Mouse (Mus musculus) MEL-GATA-1-ER (cell line): ENCODE measurements around the gene Zbtb22.
"Not testable (repeated sequence)": the region's sequence is repeated elsewhere in the genome, so short reads cannot be mapped to it uniquely, and the experiment has no call there.

ENCODE experiments used
- DNase-seq: peaks from one replicate; pipeline ENCODE4 v3.0.0-alpha.2; 2012; ENCODE audit warnings: low read depth; ENCODE audit errors: extremely low read depth

Gene Zbtb22

DNA sequence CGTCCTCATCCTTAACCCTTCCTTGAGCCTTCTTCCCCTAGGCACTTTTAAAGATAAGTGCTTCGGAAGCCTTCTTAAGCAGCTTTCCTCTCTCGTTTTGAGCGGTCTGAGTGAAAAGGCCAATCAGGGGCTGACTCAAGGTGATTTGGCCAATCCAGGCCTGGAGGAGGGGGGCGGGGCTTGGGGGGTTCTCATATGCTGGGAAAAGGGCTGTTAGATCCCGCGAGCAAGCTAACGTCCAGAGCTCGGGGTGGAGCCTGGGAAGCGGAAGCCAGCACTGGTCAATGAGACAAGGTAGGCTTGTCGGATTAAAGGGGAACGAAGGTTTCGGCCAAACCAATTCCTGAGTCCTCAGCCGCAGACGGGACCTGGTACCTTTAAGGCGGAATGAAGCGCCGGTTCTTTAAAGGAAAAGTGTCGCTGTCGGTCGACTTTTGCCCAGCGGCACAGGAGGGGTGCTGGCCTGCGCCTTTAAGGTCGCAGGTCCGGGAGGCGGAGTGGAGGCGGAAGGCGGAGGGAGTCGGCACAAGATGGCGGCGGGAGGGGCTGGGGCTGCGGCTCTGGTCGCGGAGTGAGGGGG, at the start of gene Zbtb22, which contains the start of gene Tapbp:
Gene Zbtb22 (plus strand): TSS at position 234 of the 580 bp plus-strand sequence.
Gene Tapbp (plus strand): TSS at position 229 of the 580 bp plus-strand sequence.
- peak; percentile 99 for DNase-seq

DNA sequence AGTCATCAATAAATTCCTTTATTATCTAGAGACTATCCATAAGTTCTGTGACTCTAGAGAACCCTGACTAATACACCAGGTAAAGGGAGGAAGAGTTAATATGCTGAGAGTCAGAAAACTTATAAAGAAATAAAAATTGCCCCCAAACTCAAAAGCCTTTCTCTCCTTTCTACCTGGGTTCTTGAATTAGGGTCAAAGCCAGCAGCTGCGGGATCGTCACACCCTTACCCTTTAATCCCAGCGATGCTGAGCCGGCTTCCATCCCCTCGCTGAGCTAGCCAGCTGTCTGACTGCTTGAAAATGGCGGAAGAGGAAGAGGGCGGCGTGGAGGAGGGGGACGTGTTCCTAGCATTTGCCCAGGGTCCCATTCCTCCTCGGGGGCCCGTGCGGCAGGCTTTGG, 42.2 kb upstream of the Zbtb22 start, which contains the start of gene Gm7029:
Gene Gm7029 (plus strand): TSS at position 301 of the 400 bp plus-strand sequence.
- not testable (repeated sequence) for DNase-seq

DNA sequence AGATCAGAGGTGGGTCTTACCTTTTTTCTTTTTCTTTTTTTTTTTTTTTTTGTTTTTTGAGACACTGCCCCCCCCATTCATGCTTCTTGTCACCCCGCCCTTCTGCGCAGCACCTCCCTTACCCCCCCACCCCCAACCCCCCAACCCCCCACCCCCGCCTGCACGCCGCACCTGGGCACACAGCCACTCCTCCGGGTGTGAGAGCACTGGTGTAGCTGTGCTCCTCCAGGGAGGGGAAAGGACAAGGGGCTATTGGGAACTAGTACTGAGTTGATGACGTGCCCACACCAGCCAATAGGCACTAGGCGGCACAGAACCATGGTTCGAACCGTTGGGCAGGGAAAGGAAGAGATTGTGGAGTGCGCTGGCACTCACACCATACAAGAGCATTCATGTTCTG, 41.3 kb upstream of the Zbtb22 start:
- no peak for DNase-seq

DNA sequence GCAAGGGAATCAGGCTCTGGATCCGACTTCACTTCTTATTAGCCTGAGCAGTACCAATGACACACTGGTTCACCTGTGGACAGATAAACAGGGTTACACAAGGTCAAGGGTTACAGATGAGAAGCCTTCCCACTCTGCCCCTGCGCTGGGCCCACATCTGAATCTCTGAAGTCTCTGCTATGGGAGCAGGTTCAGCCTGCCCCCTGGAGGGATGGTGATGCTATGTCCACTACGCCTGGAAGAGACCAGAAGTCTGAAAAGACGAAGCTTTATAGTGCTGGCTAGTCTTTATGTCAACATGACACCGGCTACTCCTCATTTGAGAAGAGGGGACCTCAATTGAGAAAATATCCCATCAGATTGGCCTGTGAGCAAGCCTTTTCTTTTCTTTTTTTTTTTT, 39.9 kb upstream of the Zbtb22 start:
- not testable (repeated sequence) for DNase-seq

DNA sequence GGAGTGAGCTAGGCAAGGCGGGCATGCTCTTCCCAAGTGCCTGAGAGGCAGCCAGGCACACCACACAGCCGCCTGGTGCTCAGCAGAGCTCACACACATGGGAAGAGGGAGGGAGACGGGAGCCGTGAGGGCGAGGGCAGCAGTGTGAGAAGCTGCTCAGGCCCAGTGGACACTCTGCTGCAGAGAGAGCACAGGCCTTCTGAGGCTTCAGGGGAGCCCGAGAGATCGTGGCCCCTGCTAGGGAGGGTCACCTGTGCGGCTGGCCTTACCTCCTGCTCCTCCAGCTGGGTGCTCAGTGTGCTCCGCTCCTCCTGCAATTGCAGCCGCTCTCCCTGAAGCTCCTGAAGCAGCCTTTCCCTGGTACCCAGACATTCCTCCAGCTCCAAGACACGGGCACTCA, 31.4 kb upstream of the Zbtb22 start:
- DNase-seq, result not testable (repeated sequence)

DNA sequence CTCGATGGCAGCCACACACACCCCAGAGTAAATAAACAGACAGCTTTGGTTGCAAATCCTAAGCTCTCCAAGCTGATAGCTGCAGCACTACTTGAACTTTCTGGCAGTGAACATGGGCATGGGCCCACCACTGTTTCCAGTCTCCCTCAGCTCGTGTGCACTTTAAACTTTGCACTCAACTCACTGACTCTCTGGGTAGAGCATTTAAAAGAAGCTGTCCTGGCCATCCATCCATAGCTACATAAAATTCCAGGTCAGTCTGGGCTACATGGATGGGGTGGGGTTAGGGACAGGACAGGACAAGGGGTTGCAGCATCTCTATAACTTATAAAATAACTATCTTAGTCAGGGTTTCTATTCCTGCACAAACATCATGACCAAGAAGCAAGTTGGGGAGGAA, 27.9 kb upstream of the Zbtb22 start:
- DNase-seq, result not testable (repeated sequence)

DNA sequence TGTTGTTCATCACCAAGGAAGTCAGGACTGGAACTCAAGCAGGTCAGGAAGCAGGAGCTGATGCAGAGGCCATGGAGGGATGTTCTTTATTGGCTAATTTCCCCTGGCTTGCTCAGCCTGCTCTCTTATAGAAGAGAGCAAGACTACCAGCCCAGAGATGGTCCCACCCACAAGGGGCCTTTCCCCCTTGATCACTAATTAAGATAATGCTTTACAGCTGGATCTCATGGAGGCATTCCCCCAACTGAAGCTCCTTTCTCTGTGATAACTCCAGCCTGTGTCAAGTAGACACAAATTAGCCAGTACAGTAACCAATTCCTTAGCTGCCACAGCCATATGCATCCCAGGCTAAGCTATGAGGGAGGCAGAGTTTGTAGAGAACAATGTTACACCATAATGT, 27.5 kb upstream of the Zbtb22 start:
- not testable (repeated sequence) for DNase-seq

DNA sequence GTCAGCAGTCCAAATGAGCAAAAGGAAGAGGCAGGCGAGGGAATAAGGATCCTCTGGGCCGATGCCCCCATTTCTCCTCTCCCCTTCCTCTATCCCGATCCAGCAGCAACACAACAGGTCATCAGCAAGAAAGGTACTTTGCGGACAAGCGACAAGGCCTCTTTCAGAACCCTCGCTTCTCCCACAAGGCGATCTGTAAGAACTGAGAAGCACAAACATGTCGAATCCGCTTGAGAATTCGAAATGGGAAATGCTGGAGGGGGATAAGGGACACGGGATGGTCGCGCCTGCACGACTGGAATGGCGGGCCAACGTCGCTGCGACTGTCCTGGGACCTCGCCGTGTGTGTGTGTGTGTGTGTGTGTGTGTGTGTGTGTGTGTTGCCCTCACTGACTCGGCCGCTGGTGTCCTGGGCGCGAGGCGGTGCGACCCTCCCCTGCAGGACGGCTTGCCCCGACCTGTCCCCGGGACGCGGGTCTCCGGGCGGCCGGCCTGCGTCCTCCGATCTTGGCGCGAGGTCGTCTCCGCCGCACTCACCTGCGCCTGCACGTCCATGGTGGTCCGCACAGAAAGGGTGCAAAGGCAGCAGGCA, 25.7 kb upstream of the Zbtb22 start:
- not testable (repeated sequence) for DNase-seq

DNA sequence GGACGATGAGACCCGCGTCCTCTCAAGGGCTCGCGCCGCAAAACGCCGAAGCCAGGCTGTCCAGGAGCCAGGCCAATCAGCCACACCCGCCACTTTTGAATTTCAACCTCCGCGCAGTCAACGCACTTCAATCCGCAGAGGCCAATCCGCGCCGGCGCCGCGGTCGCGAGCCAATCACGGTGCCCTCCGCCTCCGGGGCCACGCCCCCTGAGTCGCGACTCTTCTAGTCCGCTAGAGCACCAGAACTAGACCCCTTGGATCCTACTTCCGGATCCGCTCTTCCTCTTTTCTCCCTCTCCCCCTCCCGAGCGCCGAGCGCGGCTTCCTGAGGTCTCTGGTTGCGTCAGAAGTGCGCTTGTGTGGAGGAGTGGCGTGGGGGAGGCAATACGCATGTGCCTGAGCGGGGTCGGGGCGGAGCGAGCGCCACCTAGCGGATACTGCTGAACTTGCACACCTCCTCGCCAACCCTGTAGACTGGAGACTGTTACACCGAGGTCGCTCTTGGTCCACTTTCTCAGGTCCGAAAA, 25.1 kb upstream of the Zbtb22 start, which contains the start of gene Kifc1:
Gene Kifc1 (minus strand): TSS at position 129 of the 527 bp plus-strand sequence.
- peak; percentile 95 for DNase-seq

DNA sequence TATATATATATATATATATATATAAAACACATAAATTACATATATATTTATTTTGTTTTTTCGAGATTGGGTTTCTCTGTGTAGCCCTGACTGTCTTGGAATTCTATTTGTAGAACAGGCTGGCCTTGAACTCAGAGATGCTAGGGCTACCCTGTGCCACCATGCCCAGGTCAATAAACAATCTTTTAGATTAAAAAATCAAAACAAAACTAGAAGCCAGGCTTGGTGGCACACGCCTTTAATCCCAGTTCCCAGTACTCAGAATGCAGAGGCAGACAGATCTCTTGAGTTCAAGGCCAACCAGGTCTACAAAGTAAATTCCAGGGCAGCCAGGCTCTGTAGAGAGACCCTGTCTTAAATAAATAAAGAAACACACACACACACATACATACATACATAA, 24.3 kb upstream of the Zbtb22 start:
- no peak for DNase-seq

DNA sequence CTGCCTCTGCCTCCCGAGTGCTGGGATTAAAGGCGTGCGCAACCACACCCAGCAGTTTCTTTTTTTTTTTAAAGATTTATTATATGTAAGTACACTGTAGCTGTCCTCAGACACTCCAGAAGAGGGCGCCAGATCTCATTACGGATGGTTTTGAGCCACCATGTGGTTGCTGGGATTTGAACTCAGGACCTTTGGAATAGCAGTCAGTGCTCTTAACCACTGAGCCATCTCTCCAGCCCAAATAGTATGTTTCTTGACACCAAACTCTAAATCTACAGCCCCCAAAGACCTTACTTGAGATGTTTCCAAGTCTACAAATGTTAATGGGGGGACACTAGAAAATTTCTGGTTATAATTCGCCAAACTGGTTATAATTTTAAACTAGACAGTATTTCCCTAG, 23.8 kb upstream of the Zbtb22 start:
- DNase-seq, result not testable (repeated sequence)

DNA sequence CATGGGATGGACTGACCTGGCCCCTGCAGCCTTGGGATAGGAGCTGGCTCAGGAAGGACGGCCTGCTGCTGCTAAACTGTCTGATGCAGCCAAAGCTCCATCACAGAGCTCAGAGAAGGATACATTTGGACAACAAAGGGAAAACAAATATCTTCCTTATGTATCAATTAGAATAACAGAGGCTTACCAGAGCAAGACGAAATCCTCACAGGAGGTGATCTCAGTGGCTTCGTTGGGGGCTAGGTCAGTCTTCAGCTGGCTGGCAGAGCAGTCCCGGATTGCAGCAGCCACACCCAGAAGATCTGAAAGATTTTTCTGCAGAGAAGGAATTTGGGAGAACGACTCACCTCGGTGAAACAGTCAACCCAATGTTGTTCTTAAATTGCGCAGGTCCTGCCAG, 23.3 kb upstream of the Zbtb22 start:
- no peak for DNase-seq

DNA sequence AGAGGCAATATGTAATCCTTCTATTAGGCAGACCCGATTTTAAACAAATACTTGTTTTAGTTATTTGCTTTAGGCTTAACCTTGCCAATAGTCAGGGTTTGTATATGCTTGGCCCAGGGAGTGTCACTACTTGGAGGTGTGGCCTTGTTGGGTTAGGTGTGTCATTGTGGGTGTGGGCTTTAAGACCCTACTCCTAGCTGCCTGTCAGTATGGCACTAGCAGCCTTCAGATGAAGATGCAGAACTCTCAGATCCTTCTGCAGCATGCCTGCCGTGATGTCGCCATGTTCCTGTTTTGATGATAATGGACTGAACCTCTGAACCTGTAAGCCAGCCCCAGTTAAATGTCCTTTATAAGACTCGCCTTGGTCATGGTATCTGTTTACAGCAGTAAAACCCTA, 22.7 kb upstream of the Zbtb22 start:
- not testable (repeated sequence) for DNase-seq

DNA sequence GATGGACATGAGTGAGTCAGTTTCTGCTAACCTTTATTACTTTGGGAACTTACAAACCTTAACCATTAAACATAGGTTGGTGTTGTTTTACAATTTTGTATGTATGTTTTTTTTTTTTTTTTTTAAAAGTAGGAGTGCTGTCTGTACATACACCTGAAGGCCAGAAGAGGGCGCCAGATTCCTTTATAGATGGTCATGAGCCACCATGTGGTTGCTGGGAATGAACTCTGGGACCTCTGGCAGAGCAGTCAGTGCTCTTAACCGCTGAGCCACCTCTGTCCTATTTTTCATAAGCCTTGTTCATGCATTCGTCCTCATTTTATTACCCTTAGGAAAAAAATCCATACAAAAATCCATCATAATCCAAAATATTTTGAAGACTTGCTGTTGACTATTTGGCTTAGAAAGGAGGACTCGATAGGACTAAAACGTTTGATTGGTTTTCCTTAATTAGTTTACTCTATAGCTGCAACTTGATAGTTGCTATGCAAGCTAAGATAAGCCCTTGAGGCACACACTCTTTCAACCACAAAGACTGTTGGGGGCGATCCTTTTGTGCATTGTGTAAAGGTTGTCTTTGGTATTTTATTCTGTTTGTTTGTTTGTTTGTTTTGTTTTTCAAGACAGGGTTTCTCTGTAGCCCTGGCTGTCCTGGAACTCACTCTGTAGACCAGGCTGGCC, 18.4 kb upstream of the Zbtb22 start:
- peak; percentile 70 for DNase-seq

DNA sequence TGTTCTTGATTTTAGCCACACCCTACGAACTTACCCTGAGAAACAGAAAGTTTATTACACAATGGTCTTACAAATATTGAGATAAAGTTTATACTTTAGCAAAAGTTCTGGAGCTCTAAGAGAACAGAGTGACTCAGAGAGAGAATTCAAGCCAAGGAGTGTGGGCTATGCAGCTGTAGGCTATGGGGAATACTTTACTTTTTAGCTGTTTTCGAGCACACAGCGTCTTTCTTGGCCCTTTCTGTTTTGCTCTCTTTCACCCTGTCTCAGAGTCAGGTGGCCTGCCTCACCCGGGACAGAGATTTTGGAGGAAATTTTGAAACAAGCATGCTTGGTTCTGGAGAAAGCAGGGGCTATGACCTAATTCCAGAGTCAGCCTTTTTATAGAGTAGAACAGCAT, 17.5 kb upstream of the Zbtb22 start:
- DNase-seq, result not testable (repeated sequence)

DNA sequence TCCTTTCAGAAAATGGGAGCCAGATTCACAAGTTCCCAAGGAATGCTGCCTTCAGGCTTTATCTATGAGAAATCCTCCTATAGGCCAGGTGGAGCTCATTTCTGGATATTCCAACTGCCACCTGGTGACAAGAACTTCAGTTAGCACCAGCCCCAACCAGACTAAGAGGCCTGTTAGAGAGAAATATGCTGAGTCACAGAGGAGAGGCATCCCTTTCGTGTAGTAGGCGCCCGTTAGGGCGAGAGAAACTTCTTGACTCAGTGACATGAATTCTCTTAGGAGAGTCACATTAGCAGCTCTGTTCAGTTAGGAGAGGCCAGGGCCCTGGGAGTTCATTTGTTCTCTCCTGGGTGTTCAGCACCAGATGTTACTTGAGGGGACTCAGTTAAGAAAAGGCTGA, 16.1 kb upstream of the Zbtb22 start:
- DNase-seq, result no peak

DNA sequence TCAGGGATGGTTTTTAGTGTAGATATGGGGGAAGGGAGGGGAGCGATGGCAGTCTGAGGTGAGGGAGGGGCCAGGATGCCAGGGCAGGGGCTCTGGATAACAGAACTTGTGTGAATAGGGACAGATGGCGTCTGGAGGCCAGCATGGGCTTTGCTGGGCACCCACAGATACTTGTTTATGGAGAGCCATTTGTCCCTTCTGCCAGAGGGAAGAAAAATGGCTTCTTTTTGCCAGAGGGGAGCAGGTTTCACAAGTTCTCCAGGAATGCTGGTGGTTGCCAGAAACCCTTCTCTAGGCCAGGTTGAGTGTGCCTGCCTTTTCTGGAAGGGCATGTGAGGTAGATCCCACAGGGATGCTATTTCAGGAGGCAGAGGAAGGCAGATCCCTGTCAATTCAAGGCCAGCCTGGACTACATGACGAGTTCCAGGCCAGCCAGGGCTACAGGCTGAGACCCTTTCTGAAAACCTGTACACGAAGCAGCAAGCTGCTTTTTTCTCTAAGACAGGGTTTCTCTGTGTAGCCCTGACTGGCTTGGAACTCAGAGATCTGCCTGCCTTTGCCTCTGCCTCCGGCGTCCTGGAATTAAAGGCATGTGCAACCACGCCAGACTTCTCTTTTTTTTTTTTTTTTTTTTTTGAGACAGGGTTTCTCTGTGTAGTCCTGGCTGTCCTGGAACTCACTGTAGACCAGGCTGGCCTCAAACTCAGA, 15.3 kb upstream of the Zbtb22 start:
- DNase-seq, result no peak

DNA sequence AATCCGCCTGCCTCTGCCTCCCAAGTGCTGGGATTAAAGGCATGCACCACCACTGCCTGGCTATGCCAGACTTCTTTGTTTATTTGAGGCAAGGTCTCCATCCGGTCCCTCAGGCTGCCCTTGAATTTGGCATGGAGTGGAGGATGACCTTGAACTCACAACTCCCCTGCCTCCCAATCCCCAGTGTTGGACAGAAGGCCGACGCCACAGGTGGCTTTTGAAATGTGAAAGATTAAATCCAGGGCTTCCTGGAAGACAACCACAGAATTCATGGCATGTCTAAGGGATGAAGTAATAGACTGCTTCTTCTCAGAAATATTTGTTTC, 14.8 kb upstream of the Zbtb22 start:
- no peak for DNase-seq

DNA sequence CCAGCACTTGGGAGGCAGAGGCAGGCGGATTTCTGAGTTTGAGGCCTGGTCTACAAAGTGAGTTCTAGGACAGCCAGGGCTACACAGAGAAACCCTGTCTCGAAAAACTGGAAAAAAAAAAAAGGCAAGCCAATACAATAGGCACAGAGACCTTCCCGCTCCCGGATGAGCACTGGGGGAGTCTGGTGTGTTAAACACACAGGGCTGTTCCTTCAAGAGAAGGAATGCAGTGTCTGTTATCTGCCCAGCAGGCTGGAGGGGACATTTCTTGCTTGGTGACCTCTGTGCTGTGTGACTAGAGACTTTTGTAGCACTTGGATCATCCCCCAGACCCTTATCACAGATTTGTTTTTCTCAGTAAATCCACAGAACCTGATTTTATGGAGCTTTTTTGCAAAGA, 14.1 kb upstream of the Zbtb22 start:
- no peak for DNase-seq

DNA sequence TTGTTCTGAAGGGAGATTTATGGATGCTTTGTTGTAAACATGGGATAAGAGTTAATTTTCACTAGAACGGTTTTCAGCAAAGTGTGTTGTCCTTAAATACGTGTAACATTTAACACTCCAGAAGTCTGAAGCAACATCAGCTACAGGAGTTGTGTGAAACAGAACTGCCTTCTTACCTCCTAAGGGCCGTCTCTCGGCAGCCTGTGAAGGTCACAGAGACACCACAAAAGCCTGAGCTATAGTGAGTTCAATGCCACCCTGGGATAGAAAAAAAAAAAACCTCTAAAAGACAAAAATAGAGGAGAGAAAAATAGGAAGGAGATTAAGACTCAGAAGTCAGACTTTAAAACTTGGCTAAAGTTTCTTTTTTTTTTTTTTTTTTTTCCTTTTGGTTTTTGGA, 13.6 kb upstream of the Zbtb22 start:
- DNase-seq, result no peak

DNA sequence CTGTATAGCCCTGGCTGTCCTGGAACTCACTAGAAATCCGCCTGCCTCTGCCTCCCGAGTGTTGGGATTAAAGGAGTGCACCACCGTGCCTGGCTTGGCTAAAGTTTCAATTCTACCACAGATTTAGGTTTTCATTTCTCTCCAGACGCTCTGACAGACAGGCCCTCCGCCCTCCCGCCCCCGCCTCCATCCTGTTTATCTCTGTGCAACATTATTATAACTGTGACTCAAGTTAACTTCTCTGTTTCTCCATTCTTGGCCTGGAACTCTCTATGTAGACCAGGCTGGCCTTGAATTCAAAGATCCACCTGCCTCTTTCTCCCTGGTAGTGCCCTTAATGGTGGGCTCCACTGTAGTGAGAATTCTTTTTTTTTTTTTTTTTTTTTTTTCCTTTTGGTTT, 13.2 kb upstream of the Zbtb22 start:
- DNase-seq, result no peak
